Mouse (Mus musculus) right cerebral cortex, postnatal 25 days (tissue): ENCODE measurements around the gene Moxd2.

Source experiments
- DNase-seq: peaks from one replicate; pipeline ENCODE4 v3.0.0; 2022

Gene Moxd2

GRCm38 (mm10) chr6:40887394-40887793 lies at the start of gene Moxd2:
TSS of gene Moxd2 (minus strand) at chr6:40887494.
- DNase-seq: no peak

DNA sequence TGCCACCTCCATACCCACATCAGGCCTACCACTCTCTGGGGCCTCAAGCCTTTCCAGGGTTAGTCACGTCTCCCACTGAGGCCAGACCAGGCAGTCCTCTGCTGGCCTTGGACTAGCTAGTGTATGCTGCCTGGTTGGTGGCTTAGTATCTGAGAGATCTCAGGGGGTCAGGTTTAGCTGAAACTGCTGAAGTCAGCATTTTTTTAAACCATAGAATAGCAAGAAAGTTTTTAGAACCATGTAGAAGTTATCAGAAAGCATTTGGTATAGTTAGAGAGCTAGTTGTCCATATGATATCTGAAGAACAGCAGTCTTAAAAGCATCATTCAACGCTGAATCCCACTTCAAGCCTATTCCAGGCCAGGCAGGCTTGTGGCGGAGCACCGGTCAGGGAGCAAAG lies 32.7 kb upstream of the Moxd2 start:
- no peak for DNase-seq

GRCm38 (mm10) chr6:40900287-40900686 lies 13.0 kb upstream of the Moxd2 start, which contains the start of gene Prss58:
TSS of gene Prss58 (minus strand) at chr6:40900387.
- no peak for DNase-seq

- DNase-seq: no peak
Measured at GRCm38 (mm10) chr6:40894716-40895115, 7.4 kb upstream of the Moxd2 start.

- DNase-seq: peak; percentile 17
Measured at GRCm38 (mm10) chr6:40893577-40893976, 6.3 kb upstream of the Moxd2 start.

DNA sequence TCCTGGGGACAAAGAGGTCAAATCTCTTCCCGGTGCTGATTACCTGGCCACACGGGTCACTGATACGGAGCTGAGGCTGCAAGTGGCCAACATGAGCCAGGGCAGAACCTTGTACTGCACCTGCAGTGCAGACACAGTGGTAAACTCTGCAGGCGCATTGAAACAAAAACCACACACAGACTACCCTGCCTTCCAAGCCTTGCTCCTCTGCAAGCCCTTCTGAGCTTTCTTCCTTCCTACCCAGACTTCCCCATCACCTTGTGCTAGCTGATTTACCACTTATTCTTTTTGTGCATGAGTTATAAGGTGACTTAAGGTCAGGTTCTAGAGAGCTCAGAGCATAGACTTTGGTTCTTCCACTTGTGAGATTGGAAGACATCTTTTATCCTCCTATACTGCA lies 4.5 kb upstream of the Moxd2 start:
- DNase-seq: no peak

DNA sequence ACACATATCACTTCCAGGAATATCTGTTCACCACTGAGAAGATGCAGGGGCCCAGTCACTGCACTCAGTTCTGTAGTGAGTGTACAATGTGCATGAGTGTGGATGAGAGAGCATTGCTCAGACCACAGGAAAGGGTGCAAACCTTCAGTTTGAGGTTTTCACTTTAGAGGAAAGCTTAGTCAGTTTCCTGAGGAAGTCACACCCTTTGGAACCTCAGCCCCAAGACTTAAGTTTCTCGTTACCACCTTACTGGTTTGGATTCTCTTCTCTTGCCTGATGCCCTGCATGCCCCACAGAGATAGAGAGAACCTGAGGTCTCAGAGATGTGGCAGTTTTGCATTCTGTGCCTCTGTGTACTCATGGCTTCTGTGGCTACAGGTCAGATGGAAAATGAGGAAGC lies 3.7 kb upstream of the Moxd2 start:
- no peak for DNase-seq

DNA sequence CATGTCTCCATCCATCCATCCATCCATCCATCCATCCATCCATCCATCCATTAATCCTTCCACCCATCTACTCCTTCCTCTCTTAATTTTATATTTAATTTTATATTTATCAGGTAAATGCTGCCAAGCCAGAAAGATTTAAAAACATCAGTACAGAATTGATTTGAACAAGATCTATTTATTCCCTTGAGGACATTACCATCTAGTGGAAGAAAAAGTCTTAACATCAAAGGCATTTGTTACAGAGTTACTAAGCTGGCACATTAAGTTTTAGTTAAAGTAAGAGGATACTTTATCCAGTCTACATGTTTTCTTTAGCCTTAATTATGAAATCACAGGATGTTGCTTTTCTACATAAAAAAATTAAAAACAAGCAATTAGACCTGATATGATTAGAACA lies 42.0 kb downstream of the Moxd2 start:
- no peak for DNase-seq
